Mouse (Mus musculus): ENCODE data around the gene Polr2f. TPM values are rescaled to one million over a fixed set of nuclear protein-coding genes. Genes with fewer than 3 reads are reported as not detected.

Gene Polr2f
- 131 and 134 TPM in 2 replicates for polyA plus RNA-seq (2012; rRNA removed)

DNA sequence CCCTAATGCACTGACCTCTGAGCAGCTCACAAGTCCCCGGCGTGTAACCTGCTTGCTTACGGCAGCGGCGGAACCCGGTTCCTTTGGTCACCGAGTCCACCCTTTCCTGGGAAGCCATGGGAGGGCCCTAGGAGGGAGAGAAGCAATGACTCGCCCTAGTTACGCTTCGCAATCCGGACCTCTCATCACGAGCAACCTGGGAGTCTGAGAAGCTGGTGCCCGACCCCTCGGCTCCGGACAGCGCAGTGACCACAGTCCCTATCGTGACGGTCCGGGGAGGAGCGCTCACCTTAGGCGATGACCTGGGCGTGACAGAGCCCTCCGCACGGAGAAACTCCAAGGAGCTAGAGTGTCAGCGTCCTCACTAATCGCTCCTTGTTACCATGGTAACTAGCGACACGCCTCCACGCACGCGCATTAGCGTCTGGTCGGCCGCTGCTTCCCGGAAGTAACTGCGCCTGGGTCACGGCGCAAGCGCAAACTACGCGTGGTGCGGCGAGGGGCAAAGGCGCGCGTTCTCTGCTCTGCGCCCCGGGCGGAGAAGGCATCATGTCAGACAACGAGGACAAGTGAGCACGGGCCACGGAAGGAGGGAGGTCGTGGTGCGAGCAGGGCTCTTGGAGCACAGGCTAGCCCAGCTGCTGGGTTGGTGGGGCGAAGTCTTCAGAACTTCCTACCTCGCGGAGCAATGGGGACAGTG, at the start of gene Polr2f, which contains the start of gene 1700088E04Rik:
TSS of gene Polr2f (plus strand) at position 144 of the 700 bp plus-strand sequence.
TSS of gene 1700088E04Rik (minus strand) at position 388 of the 700 bp plus-strand sequence.
- Histone ChIP-seq H3K27ac (ENCODE audit: insufficient read depth, low read length) (no peak within 1 kb of the TSS), H3K4me3 (ENCODE audit: insufficient read depth, low read length) (peak within 1 kb of the TSS; percentile 63), H3K4me1 (ENCODE audit: control insufficient read depth, insufficient read depth, low read length) (no peaks in the 10 kb centered on the region)
- peak; percentile 88 for TF ChIP-seq POLR2A (IDR thresholded peaks at IDR 0.05; ENCODE audit: extremely low read depth, insufficient read depth, low read length)
- TF ChIP-seq CTCF (IDR thresholded peaks at IDR 0.05; ENCODE audit: extremely low read depth, insufficient read depth, low read length): no peak

DNA sequence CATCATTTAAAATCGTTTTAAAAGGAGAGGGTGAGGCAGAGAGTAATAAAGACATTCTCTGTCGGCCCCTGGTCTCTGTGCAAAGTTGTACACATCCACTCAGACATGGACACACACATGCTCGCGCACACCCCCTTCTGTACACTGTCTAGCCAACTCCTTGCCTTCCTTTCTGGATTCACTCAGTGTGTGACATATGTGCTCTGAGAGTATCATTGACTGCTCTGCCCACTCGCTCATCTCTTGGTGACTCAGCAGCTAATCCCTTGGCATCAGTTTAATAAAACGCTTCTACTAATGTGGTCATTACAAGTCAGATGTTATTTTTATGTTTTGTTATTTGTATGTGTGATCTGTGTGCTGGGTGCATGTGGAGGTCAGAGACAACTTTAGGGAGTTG, 48.5 kb upstream of the Polr2f start:
- TF ChIP-seq POLR2A (IDR thresholded peaks at IDR 0.05; ENCODE audit: extremely low read depth, insufficient read depth, low read length) (no peak), CTCF (IDR thresholded peaks at IDR 0.05; ENCODE audit: extremely low read depth, insufficient read depth, low read length) (no peak)
- Histone ChIP-seq H3K4me3 (ENCODE audit: insufficient read depth, low read length) (no peak overlapping the region), H3K4me1 (ENCODE audit: control insufficient read depth, insufficient read depth, low read length) (0 out of 2 replicates have a peak, but pooled peaks cover 2% of the 10 kb centered on the region), H3K27ac (ENCODE audit: insufficient read depth, low read length) (no peak overlapping the region)

DNA sequence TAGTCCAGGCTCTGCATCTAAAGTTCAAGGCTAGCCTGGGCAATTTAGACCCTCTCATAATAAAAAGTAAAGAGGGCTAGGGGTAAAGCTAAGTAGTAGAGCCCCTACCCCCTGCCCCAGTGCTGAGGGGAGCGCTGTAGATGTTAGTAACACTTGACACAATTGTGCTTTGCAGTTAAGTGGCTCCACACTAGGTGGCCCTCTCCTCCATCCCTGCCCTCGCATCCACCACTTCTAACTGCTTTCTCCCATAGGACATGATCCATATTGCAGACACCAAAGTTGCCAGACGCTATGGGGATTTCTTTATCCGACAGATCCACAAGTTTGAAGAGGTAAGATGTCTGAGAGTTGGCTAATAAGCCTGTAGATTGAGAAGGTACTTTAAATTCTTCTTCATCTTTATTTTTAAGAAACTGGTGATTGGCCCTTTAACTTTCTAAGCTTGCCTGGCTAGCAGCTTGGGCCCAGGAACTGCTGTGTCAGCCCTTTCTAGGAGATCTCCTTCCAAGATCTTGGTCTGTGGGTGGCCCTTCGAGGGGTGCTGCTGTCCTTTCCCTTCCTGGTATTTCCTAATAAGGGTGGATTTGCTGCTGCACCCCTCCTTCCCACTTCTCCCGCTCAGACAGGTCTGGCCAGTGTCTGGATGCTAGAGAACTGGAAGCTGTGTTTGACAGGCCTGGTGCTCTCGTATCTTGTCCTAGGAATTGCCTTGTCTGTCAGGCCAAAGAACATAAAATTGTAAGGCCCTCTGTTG, 47.5 kb upstream of the Polr2f start:
- H3K4me3 ChIP-seq (ENCODE audit: insufficient read depth, low read length): no peak overlapping the region
- TF ChIP-seq POLR2A (IDR thresholded peaks at IDR 0.05; ENCODE audit: extremely low read depth, insufficient read depth, low read length) (no peak), CTCF (IDR thresholded peaks at IDR 0.05; ENCODE audit: extremely low read depth, insufficient read depth, low read length) (peak; percentile 82)
- no peak overlapping the region for H3K27ac ChIP-seq (ENCODE audit: insufficient read depth, low read length)
- peaks cover 2% of the 10 kb centered on the region for H3K4me1 ChIP-seq (ENCODE audit: control insufficient read depth, insufficient read depth, low read length)

DNA sequence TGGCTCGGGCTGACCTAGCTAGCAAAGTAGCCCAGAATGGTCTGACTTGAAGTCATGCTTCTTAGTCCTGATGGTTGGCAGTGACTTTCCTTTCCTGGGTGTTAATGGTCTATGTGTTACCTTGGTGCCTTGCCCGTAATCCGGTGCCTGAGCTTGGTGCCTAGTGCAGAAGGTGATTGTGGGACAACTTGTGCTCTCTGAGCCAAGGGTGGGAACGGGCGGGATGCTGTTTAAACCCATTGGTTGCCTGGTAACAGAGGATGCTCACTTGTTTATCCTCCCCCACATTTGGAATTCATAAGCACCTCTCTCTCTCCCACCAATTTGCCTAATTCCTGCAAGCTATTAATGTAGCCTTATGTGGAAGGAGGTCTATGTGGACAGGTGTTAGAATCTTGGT, 45.3 kb upstream of the Polr2f start:
- H3K4me3 ChIP-seq (ENCODE audit: insufficient read depth, low read length): no peak overlapping the region
- TF ChIP-seq POLR2A (IDR thresholded peaks at IDR 0.05; ENCODE audit: extremely low read depth, insufficient read depth, low read length) (no peak), CTCF (IDR thresholded peaks at IDR 0.05; ENCODE audit: extremely low read depth, insufficient read depth, low read length) (no peak)
- H3K4me1 ChIP-seq (ENCODE audit: control insufficient read depth, insufficient read depth, low read length): peaks cover 2% of the 10 kb centered on the region
- H3K27ac ChIP-seq (ENCODE audit: insufficient read depth, low read length): no peak overlapping the region

DNA sequence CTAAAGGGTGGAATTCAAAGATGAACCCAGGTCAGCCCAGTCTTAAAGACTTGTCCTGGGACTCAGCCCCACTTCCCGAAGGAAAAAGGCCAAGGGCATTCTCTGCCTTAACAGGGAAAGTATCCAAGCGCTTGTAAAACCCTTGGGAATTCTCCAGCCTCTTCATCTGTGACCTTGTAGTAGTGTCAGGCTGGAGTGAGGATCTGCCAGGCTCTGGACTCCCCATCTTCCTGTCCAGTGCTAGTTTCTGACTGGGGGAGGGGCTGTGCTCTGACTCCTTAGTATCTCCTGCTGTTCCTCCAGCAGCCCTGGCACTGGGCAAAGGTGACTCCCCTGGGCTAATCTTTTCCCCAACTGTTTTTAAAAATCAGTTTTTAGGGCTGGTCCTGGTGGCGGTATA, 44.3 kb upstream of the Polr2f start:
- Histone ChIP-seq H3K4me3 (ENCODE audit: insufficient read depth, low read length) (no peak overlapping the region), H3K27ac (ENCODE audit: insufficient read depth, low read length) (no peak overlapping the region; the same call in 1 of the 2 replicates), H3K4me1 (ENCODE audit: control insufficient read depth, insufficient read depth, low read length) (peaks cover 2% of the 10 kb centered on the region)
- no peak for TF ChIP-seq POLR2A (IDR thresholded peaks at IDR 0.05; ENCODE audit: extremely low read depth, insufficient read depth, low read length)
- no peak for TF ChIP-seq CTCF (IDR thresholded peaks at IDR 0.05; ENCODE audit: extremely low read depth, insufficient read depth, low read length)

DNA sequence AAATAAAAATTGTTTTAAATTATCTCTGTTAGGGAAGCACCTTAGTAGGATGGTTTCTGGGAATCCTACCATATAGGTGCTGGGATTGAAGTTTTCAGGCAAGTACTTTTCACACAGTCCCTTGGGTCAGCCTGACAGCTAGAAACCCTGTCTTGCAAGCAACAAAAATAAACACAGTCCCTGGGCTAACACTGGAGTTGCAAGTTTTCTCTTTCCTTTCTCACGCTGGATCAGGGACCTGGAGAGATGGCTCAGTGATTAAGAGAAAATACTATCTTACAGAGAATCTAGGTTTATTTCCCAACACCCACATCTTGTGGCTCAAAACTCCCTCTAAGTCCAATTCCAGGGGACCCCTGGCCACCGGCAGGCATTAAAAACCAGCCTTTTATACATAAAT, 43.7 kb upstream of the Polr2f start:
- no peak overlapping the region for H3K4me3 ChIP-seq (ENCODE audit: insufficient read depth, low read length)
- no peak for TF ChIP-seq CTCF (IDR thresholded peaks at IDR 0.05; ENCODE audit: extremely low read depth, insufficient read depth, low read length)
- H3K4me1 ChIP-seq (ENCODE audit: control insufficient read depth, insufficient read depth, low read length): peaks cover 2% of the 10 kb centered on the region
- peak overlapping the region; percentile 87; the same call in 1 of the 2 replicates for H3K27ac ChIP-seq (ENCODE audit: insufficient read depth, low read length)

DNA sequence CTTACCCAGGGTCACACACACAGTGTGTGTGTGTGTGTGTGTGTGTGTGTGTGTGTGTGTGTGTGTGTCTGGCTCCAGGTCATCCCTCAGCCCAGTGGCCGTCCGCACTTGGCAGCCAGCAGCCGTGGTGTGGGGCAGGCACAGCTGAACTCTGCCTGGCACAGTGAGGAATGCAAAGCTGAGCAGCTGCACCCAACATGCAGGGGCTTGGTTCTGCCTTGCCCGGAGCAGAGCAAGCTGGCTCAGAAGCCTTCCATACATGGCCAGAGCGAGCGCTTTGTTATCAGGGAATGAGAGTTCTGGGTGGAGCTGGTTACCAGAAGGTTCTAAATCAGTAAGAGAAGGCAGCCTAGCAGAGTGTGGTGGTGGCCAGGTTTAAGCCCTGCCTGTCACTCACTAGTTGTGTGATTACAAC, 43.2 kb upstream of the Polr2f start:
- TF ChIP-seq POLR2A (IDR thresholded peaks at IDR 0.05; ENCODE audit: extremely low read depth, insufficient read depth, low read length) (no peak), CTCF (IDR thresholded peaks at IDR 0.05; ENCODE audit: extremely low read depth, insufficient read depth, low read length) (no peak)
- Histone ChIP-seq H3K4me1 (ENCODE audit: control insufficient read depth, insufficient read depth, low read length) (peaks cover 1% of the 10 kb centered on the region), H3K4me3 (ENCODE audit: insufficient read depth, low read length) (no peak overlapping the region), H3K27ac (ENCODE audit: insufficient read depth, low read length) (peak overlapping the region; percentile 87)

DNA sequence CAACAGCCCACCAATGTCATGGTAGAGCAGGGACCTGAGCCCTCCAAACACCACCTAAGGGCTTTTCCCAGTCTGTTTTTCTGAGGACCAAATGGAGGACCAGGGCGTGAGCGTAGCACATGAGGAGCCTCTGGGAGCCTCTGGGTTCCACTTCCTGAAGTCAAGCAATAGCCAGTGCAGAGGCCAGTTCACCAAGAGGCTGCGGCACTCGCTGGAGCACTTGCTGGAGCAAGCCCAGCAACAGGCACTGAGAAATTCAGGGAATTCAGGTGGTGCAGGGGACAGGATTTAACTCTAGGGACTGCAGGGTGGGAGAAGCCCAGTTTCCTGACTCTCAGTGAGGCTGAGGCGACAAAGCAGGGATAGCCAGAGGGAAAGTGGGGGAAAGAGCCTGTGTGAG, 42.6 kb upstream of the Polr2f start:
- Histone ChIP-seq H3K27ac (ENCODE audit: insufficient read depth, low read length) (peak overlapping the region; percentile 87), H3K4me1 (ENCODE audit: control insufficient read depth, insufficient read depth, low read length) (no peaks in the 10 kb centered on the region; the same call in none of the 2 replicates), H3K4me3 (ENCODE audit: insufficient read depth, low read length) (no peak overlapping the region)
- no peak for TF ChIP-seq CTCF (IDR thresholded peaks at IDR 0.05; ENCODE audit: extremely low read depth, insufficient read depth, low read length)
- no peak for TF ChIP-seq POLR2A (IDR thresholded peaks at IDR 0.05; ENCODE audit: extremely low read depth, insufficient read depth, low read length)

DNA sequence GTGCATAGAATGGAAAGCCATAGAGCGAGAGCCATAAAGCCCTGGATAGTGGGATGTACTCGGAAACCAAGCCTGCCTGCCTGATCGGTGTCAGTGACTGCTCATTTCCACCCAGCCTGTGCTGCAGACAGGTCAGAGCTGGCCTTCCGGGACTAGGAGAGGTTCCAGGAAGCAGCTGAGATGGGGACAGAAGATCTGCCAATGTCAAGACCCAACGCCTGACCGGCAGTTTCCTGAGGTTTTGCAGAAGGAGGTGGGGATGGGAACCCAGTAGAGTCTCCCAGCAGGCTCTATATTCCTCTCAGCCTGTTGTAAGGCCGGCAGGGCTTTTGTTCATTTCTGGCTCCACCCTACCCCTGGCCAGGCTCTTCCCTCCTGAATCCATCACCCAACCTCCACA, 41.9 kb upstream of the Polr2f start:
- peaks cover 3% of the 10 kb centered on the region for H3K4me1 ChIP-seq (ENCODE audit: control insufficient read depth, insufficient read depth, low read length)
- no peak for TF ChIP-seq POLR2A (IDR thresholded peaks at IDR 0.05; ENCODE audit: extremely low read depth, insufficient read depth, low read length)
- TF ChIP-seq CTCF (IDR thresholded peaks at IDR 0.05; ENCODE audit: extremely low read depth, insufficient read depth, low read length): no peak
- no peak overlapping the region for H3K4me3 ChIP-seq (ENCODE audit: insufficient read depth, low read length)
- peak overlapping the region; percentile 87 for H3K27ac ChIP-seq (ENCODE audit: insufficient read depth, low read length)

Measured in cortical plate, adult 2 months (tissue).